Comparison of ENCODE assay signal across 8 mouse cellular contexts in the genomic region with DNA sequence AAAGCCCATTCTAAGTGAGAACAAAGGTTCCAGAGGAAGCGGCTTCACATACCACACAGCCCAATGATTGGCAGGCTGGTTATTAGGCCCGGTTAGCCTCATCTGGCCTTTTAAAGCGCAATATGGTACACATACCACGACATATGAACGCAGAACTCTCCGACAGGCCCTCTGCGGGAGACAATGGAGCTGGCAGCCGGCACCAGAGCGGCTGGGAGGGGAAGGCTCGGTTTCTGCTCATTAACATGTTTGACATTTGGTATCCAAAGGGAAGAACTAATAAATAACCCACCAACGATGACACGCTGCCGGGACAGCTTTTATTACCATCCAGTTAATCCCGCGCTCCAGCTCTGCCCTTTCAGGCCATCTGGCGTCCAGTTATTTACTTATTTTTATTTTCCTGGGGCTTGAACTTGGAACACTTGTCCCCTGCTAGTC.
DNase-seq lines count a peak whose midpoint lies in the region; ATAC-seq lines count a peak whose summit lies in the region.
"Had no signal": no experiment of that assay in that cellular context is flagged by ENCODE, and none has a peak within 500 bp of the region (broad histone marks: within the 10 kb centered on the region; RNA-seq: fewer than 3 reads in every experiment).

No protein-coding gene starts in this region.

- 11% methylated on average over 16 of the region's 16 CpGs for WGBS in hindbrain, embryonic 16.5 days
- WGBS in midbrain, embryonic 10.5 days, result 49% methylated on average over 16 of the region's 16 CpGs

- no peak overlapping the region for H3K9ac ChIP-seq in hindbrain, embryonic 16.5 days (ENCODE audit: low read depth, low read length)
- H3K9ac ChIP-seq: embryonic facial prominence, embryonic 15.5 days had no signal

- no peaks in the 10 kb centered on the region for H3K36me3 ChIP-seq in hindbrain, embryonic 16.5 days (ENCODE audit: control insufficient read depth, insufficient read depth, low read length)
- no peaks in the 10 kb centered on the region for H3K36me3 ChIP-seq in midbrain, embryonic 10.5 days
- H3K36me3 ChIP-seq: embryonic facial prominence, embryonic 15.5 days had no signal

- no peaks in the 10 kb centered on the region for H3K27me3 ChIP-seq in hindbrain, embryonic 16.5 days (replicated peaks; ENCODE audit: control insufficient read depth, insufficient read depth, low read length)
- no peaks in the 10 kb centered on the region for H3K27me3 ChIP-seq in midbrain, embryonic 10.5 days (ENCODE audit: low read depth, poor library complexity, severe bottlenecking)
- H3K27me3 ChIP-seq: embryonic facial prominence, embryonic 15.5 days had no signal

- H3K4me1 ChIP-seq in hindbrain, embryonic 16.5 days (ENCODE audit: control insufficient read depth, insufficient read depth, low read depth, low read length), result no peaks in the 10 kb centered on the region
- peaks cover 38% of the 10 kb centered on the region for H3K4me1 ChIP-seq in midbrain, embryonic 10.5 days

- DNase-seq in cerebellum, postnatal 10 days, result peak; percentile 82 to 86
- peak; percentile 80 for DNase-seq in embryo, embryonic 11 days
- DNase-seq in midbrain, embryonic 10.5 days (ENCODE audit: low spot score), result peak; percentile 65
- DNase-seq in left cerebral cortex, adult 8-10 months (ENCODE audit: low spot score in 2 of 2), result no peak
- DNase-seq in left cerebral cortex, adult 11 months (ENCODE audit: low spot score), result no peak
- DNase-seq in gastrocnemius, postnatal 14 days, result no peak

- peak; percentile 85 for ATAC-seq in hindbrain, embryonic 16.5 days

- intact Hi-C loops in gastrocnemius, postnatal 14 days (cut with DNase I; ENCODE audit: low total_unique reads), result no loop called here

- no peak overlapping the region for H3K4me3 ChIP-seq in hindbrain, embryonic 16.5 days (ENCODE audit: low read length)
- no peak overlapping the region for H3K4me3 ChIP-seq in midbrain, embryonic 10.5 days
- H3K4me3 ChIP-seq: embryonic facial prominence, embryonic 15.5 days had no signal

- no peak overlapping the region for H3K4me2 ChIP-seq in hindbrain, embryonic 16.5 days (ENCODE audit: low read length)
- H3K4me2 ChIP-seq: embryonic facial prominence, embryonic 15.5 days had no signal

- H3K9me3 ChIP-seq in hindbrain, embryonic 16.5 days (ENCODE audit: control insufficient read depth, low read length), result no peaks in the 10 kb centered on the region; the same call in 1 of the 2 replicates
- 0 out of 2 replicates have a peak, but pooled peaks cover 5% of the 10 kb centered on the region for H3K9me3 ChIP-seq in midbrain, embryonic 10.5 days (replicated peaks)
- H3K9me3 ChIP-seq: embryonic facial prominence, embryonic 15.5 days had no signal

- no peak overlapping the region for H3K27ac ChIP-seq in hindbrain, embryonic 16.5 days (ENCODE audit: low read depth, low read length)
- peak overlapping the region; percentile 79 for H3K27ac ChIP-seq in midbrain, embryonic 10.5 days (replicated peaks)
- H3K27ac ChIP-seq: embryonic facial prominence, embryonic 15.5 days had no signal

Comparison
In these comparisons a context has a peak if more than half of its experiments do, and no peak if none do; other contexts are left out.
1. DNase-seq: peak in cerebellum, postnatal 10 days (2 of 2), embryo, embryonic 11 days (single experiment) and midbrain, embryonic 10.5 days (single experiment); none in left cerebral cortex, adult 8-10 months (0 of 2), left cerebral cortex, adult 11 months (single experiment) and gastrocnemius, postnatal 14 days (single experiment).